Mouse (Mus musculus) olfactory bulb, adult 2 months (tissue): ENCODE results near the gene Mtcl1.

ENCODE experiments used
- CTCF ChIP-seq: fragments of 200-500 bp; IDR thresholded peaks from 2 replicates; pipeline ENCODE4 v1.5.1; 2012; ENCODE audit warnings: low read depth, mild to moderate bottlenecking, low read length, moderate library complexity; ENCODE audit not compliant: insufficient read depth
- POLR2A ChIP-seq: fragments of 200-500 bp; IDR thresholded peaks from 2 replicates; pipeline ENCODE4 v1.6.1; 2012; ENCODE audit warnings: mild to moderate bottlenecking, low read depth, low read length, moderate library complexity; ENCODE audit not compliant: insufficient read depth

DNA sequence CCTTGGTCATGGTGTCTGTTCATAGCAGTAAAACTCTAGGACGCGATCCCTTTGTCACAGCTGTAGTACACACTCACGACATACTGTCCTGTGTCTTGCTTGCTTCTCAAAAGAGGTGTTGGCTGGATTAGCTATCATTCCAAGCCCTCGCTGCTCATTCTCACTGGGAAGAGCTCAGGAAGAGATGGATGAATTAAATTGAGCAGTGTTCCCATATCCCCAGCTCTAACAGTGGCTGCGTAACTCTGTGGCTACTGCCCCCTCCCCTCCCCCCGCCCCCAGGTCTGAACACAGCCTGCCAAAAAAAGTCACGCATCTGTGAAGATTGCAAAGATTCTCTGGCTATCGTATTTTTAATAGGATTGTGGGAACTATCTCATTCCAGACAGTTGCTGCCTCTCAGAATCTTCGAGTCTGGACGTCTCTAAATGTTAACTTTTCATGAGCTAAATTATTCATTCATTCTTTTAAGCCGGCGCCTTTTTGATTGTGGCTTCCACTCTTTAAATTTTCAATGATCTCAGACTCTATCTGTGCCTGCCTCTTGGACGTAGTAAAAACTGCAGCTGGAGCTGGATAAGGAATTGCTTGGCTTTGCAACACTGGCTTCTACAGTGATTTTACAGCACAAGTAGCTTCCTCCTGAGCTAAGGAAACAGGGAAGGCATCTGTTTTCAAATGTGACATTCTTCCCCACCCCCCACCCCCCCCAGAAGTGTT is 134.8 kb downstream of the Mtcl1 start:
- no peak for TF ChIP-seq POLR2A
- TF ChIP-seq CTCF: no peak
